Mouse (Mus musculus): ENCODE data around the gene Insm1.

Gene Insm1

DNA sequence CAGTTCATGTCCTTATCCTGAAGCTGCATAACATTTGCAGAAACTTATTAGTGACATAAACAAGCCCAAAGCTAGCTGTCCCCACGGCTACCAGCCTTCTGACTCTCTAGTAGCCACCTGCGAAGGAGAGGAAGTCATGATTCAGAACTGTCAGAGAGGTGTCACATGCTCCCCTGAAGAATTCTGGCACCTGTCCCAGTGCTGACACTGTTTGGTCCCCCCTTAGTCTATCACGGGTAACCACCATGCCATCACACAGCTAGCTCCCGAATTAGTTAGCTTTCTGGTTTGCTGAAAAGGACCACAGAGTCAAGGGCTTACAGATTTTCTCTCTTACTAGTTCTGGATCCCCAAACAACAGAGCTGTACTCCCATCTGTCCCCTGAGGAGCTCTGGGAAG is 43.3 kb downstream of the Insm1 start:
- no peak for DNase-seq

- DNase-seq = no peak
These were observed 44.8 kb downstream of the Insm1 start for GRCm38 (mm10) chr2:146266539-146266938.

Data from embryo, embryonic 11 days (tissue).